Mouse (Mus musculus) large intestine, adult 2 months (tissue): Measurements from ENCODE around the gene Slc25a34. TPM values are rescaled to one million over a fixed set of nuclear protein-coding genes. Genes with fewer than 3 reads are reported as not detected.

Experiments
- DNase-seq: peaks from one replicate; pipeline ENCODE4 v3.0.0-alpha.2; 2012; ENCODE audit warnings: low read depth, low spot score
- WGBS: fragments of 180-500 bp; shearing (Covaris S2); methylation state at CpG from one replicate; pipeline ENCODE4 v1.1.7; 2018; 5-methylcytosine and 5-hydroxymethylcytosine counted together
- polyA plus RNA-seq: library from polyadenylated mRNA; depleted of rRNA; stranded (reverse); fragments of >200 nt; gene quantifications from 2 replicates; pipeline ENCODE4 v1.2.3, GENCODE M21; 2012

Slc25a34 gene
- polyA plus RNA-seq, 1 experiment: 7.4 TPM

GRCm38 (mm10) chr4:141596700-141597328 is 26.8 kb downstream of the Slc25a34 start:
- WGBS: 80% methylated on average over 8 of the region's 8 CpGs
- no peak for DNase-seq

- WGBS: 19% methylated on average over 9 of the region's 9 CpGs
- peak; percentile 48 for DNase-seq
Measured at GRCm38 (mm10) chr4:141595605-141596268, 27.9 kb downstream of the Slc25a34 start.

DNA sequence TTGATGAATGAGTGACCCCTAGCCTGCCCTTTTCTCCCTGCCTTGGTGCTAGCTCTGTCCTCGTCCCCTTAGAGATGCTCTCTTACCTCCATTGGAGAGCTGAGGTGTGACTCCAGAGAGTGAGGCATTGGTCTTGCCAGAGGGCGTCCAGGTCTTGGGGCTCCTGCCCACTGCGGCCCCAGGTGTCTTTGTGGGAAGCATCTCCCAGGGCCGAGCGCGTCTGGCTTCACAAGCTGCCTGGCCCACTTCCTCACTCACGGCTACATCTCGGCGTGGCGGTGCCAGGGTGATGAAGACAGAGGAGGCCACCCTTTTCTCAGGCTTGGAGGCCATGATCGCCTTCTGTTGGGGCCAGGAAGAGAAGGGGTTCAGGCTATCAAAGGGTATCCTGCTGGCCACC is 28.5 kb downstream of the Slc25a34 start:
- 91% methylated on average over 11 of the region's 11 CpGs for WGBS
- no peak for DNase-seq

- whole genome bisulfite sequencing: 16% methylated on average over 3 of the region's 3 CpGs
- no peak for DNase-seq
Measured at GRCm38 (mm10) chr4:141591547-141591946, 32.1 kb downstream of the Slc25a34 start.

DNA sequence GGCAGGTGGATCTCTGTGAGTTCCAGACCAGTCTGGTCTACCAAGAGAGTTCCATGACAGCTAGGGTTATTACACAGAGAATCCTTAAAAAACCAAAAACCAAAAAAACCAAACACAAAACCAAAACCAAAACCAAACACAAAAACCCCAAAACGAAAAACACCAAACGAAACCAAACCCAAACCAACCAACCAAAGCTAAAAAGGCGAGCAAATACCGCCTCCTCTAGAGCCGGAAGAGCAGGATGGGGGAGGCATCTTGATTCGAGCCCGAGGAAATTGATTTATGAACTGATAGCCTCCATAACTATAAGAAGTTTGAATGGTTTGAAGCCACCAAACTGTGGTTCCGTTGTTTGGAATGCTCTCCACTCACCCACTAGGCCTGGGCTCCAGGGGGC is 39.7 kb downstream of the Slc25a34 start:
- DNase-seq: no peak
- WGBS: 87% methylated on average over 8 of the region's 8 CpGs

GRCm38 (mm10) chr4:141581051-141581450 is 42.6 kb downstream of the Slc25a34 start:
- 93% methylated on average over 13 of the region's 13 CpGs for WGBS
- DNase-seq: no peak

- no peak for DNase-seq
- 17% methylated on average over 3 of the region's 3 CpGs for WGBS
Measured at GRCm38 (mm10) chr4:141578833-141579232, 44.8 kb downstream of the Slc25a34 start.

DNA sequence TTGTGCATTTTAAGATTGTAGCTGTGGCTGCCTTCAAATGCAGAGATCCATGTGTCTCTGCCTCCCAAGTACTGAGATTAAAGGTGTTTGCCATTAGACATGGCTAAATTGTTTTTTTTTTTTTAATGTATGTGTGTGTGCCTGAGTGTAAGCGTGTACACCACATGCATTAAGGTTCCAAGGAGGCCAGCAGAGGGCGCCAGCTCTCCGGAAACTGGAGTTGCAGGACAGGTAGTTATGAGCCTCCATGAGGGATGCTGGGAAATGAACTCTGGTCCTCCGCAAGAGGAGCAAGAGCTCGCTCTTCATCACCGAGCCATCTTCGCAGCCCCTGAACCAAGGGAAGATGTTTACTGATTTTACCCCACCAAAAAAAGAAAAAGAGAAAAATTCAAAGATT is 46.7 kb downstream of the Slc25a34 start:
- no peak for DNase-seq
- WGBS: 98% methylated on average over 7 of the region's 7 CpGs

GRCm38 (mm10) chr4:141576404-141576803 is 47.2 kb downstream of the Slc25a34 start:
- 85% methylated on average over 11 of the region's 11 CpGs for WGBS
- no peak for DNase-seq

DNA sequence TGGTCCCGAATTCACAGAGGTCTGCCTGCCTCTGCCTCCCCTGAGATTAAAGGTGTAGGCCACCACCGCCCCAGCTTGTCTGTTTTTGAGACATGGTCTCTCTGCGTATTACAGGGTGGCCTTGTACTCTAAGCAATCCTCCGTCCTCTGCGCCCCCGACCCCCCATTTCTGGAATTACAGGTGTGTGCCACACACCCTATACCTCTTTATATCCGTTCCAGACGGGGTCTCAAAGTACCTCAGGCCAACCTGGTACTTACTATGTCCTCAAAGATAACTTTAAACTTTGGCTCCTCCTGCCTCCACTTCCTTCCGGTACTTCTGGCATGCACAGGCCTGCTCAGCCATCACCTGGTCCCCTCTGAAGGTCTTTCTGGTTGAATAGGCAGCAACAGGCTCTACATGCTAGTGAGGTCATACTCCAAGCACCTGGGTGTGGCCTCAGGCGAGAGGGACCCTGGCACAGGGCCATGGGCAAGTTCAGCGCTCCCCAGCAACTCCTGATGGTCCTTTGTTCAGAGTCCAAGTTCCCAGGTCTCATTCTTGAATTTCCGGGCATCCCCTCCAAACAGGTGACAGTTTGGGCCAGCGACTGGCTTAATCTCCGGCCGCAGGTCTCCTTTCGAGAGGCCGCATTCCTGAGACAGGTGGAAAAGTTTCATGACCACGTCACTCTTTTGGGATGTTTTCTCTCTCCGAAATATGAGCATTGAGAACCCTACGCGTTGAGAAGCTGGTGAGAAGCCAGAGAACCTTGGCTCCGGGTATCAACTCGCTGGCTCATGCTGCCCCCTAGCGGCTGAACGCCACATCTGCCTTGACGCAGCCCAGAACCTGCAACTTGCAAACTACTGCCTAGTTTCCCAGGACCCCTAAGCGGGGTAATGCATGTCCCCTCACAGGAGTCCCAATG is 48.6 kb downstream of the Slc25a34 start:
- peak; percentile 63 for DNase-seq

GRCm38 (mm10) chr4:141573359-141573966 is 50.2 kb downstream of the Slc25a34 start:
- 19% methylated on average over 6 of the region's 6 CpGs for WGBS
- peak; percentile 61 for DNase-seq

More for the DNA sequence above, 48.6 kb downstream of the Slc25a34 start:
- WGBS: 28% methylated on average over 27 of the region's 27 CpGs

- no peak for DNase-seq
- WGBS: 59% methylated on average over 7 of the region's 7 CpGs
Measured at GRCm38 (mm10) chr4:141572668-141573358, 50.8 kb downstream of the Slc25a34 start.

DNA sequence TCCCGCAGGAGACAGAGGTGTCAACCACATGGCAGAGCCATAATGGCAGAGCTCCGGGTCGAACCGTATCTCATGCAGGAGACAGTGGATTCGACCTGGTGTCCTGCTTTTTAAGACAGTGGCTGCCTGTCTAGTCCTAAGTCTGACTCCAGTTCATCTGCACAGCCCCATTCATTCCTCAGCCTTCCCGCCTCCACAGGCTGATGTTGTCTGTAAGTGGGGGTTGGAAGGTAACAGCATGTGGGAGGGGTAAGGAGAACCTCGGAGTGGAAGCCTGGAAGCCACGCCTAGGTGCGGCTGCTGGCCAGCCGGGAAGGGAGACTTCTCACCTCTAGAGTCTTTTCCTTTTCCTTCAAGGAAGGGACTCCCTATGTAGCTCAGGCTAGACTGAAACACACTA is 51.7 kb downstream of the Slc25a34 start:
- peak; percentile 45 for DNase-seq
- 45% methylated on average over 10 of the region's 10 CpGs for WGBS

DNA sequence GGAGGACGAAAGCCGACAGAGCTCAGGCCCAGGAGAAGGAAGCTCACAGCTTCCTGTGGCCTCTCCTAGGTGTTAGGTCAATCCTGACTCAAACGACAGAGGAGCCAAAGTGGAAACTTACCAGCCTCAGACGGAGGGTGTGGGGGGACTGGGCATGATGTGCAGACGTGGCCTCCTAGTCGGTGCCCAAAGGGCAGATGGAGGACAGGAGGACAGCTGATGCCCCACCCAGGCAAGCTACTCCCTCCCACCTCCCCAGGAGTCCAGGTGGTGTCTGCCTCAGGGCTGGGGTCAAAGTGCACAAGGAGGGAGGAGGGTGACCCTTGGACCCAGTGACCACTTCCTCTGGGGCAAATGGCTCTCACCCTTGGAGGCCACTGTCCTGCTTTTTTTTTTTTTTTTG is 52.3 kb downstream of the Slc25a34 start:
- 39% methylated on average over 6 of the region's 6 CpGs for WGBS

DNA sequence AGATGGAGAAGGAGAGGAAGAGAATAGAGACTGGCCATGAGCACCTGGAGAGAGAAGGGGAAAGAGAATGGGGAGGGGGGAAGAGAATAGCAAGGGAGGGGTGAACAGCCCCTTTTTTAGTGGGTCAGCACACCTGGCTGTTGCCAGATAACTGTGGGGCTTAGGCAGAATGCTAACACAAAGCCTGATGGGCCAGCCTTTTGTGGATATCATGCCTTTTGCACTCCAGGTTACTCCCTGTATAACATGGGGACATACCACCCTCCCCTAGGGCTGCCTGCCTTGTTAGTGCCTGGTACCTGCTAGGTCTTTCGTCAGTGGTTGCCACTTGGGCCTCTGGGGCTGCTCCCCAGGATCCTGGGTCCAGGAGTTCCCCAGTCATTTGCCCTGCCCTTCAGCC is 52.8 kb downstream of the Slc25a34 start:
- 100% methylated on average over 1 of the region's 1 CpGs for WGBS
- DNase-seq: no peak

More for the DNA sequence above, 52.3 kb downstream of the Slc25a34 start:
- DNase-seq: peak; percentile 55

DNA sequence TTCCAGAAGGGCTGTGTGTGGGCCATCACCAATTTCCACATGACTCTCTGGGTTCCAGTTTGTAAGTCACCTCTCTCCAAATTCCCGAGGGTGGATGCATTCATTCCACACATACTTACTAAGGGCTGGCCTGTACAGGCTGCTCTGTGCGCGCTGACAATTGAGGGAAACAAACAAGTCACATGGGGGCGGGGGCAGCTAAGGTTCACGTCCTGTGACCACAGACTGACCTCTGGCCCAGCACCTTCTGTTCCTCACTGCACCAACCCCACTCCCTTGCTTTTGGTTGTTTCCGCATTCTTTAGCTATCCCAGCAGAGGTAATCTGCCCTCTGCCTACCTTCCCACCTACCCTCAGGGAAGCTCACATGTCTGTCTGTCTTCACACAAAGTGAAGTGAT is 53.6 kb downstream of the Slc25a34 start:
- WGBS: 74% methylated on average over 6 of the region's 6 CpGs
- DNase-seq: no peak

- DNase-seq: no peak
- WGBS: 86% methylated on average over 5 of the region's 5 CpGs
Measured at GRCm38 (mm10) chr4:141568966-141569365, 54.7 kb downstream of the Slc25a34 start.
